Mouse (Mus musculus): ENCODE results near the gene Adamts20.
A peak's percentile ranks its signal among the peaks of the same experiment; 100 is the strongest.
"Not testable (repeated sequence)": the region's sequence is repeated elsewhere in the genome, so short reads cannot be mapped to it uniquely, and the experiment has no call there.

The Adamts20 gene

DNA sequence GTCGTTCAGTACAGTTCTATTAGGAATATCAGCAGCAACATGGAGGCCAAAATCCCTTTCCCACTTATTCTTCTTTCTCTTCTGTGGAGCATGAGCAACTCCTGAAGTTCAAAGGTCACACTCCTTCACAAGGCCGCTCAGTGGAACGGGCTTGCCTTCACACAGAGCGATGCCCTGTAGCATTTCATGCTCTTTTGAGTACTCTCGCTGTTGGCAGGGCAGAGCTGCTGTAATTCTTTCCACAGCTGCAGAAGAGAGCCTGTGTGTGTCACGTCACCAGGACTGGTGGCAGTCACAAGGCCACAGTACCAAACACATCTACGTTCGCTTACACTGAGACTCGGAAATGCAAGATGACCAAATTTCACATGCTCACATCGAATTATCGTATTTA lies 21.2 kb downstream of the Adamts20 start:
- no peak for DNase-seq

DNA sequence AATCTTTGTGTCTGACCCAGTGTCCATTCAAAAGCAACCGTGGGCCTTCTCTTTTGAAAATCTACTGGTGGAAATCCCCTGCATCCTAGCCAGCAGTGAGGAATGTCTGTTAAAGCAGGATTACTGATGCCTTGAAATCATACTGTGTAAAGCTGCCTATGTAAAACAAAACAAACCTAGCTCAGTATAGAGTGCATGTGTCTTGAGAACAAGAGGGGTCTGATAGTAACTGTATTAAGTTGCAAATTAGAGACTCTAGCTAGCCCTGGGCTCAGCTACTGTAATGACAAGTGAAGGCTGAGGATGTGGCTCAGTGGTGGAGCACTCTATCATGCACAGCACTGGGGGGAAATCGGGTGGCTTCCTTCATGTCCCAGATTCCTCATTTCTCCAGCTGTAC lies 22.2 kb downstream of the Adamts20 start:
- no peak for DNase-seq

DNA sequence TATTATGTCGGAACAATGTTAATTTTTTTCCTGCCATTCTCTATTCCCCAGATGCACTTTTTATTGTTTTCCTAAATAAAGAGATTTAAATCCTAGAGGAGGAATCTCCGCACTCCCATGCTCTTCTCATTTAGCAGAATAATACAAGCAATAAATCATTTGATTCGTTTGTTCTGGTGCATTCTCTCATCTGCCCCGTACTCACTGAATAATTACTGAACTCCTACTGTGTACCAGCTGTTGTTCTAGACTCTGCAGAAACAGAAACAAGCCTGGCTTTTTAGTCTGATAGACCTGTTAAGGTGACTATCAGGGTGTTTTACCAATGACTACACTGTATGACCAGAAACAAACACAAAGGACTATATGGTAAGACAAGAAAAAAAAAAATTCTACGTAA lies 29.7 kb downstream of the Adamts20 start:
- no peak for DNase-seq

DNA sequence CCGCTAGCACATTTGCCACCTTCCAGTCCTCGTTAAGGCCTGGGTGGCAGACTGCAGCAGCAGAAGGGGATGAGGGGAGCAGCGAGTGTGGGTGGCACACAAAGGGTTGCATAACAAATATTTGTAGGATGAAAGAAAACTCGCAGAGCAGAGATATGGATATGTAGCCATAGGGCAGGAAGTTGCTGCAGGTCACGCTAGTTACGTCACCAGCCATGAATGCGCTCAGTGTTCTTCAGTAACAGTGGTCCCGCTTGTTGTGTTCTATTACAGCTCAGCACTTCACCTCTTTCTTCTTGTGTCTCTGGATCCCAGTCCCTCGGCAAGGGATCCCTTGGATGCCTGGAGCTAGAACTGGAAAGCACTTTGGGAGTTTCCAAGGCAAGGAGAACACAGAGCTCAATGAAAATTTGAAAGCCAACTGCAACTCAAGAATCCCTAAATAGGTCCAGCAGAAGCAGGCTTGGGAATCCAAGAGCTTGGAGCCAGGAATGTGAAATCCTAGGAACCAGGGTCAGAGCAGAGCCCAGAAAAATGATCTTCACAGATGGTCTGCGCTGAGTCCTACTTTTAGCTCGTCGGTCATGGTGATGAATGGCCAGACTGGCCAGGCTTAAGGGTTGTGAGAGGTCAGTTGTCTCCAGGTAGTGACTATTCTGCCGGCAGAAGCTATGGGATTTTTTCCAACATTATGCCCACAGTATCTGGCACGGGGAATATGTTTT lies 34.4 kb downstream of the Adamts20 start:
- DNase-seq: peak in 1 of 2 experiments; percentile 2

DNA sequence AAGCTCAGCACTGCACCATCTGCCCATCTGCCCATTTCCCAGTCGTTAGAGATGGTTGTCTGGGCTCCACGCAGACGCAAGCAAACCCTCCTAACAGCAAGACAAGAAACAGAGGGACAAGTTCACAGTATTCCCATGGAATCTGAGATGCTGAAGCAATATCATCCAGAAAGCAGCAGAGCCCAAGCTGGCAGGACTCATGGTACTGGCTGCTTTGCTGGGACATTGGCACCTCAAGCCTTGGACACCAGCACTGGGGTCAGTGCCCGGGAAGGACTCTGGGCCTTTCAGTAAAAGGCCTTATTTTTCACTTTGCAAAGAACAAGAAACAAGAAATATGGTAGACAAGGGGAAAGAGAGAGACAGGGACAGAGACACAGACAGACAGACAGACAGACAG lies 36.5 kb downstream of the Adamts20 start:
- peak in 1 of 2 experiments; percentile 5 for DNase-seq

DNA sequence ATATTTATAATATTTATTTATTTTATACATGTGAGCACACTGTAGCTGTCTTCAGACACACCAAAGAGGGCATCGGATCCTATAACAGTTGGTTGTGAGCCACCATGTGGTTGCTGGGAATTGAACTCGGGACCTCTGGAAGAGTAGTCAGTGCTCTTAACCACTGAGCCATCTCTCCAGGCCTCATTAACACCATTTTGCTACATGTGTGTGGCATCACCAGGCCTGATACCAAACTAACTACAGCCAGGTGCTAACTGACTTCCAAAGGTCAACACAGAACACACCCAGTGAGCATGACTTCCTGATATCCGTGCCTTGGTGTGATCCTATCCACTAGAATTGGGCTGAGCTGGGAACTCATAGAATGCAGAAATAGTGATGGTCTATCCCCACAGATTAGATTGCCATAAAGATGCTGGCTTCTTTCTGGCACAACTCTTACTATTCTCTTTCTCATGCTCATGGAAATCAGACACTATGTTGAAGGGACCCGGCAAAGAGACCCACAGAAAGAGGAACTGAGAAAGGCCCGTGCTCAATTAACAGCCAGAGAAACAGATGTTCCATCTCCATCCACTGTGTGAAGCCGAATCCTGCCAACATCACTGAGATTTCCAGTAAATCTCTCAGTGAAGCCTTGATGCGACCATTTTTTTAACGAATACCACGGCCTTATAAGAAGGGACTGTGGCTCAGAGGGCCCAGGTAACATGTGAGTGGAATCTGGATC lies 37.6 kb downstream of the Adamts20 start:
- no peak for DNase-seq

DNA sequence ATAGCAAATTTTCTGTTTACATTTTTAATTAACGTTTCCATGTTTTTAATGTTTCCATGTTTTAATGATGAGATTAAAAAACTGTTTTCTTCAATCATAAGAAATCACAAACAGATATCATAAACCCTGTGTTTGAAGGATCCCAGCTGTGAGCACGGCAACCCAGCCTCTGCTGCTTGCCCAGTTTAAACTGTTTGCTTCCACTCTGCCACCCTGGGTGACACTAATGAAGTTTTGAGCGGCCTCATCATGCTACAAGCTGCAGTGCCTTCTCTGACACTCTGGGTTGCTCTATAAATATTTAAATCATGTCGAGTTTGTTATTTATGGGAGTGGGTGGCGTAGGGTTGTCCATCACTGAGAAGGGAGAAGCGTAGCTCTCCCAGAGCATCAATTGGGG lies 44.7 kb downstream of the Adamts20 start:
- DNase-seq: no peak

DNA sequence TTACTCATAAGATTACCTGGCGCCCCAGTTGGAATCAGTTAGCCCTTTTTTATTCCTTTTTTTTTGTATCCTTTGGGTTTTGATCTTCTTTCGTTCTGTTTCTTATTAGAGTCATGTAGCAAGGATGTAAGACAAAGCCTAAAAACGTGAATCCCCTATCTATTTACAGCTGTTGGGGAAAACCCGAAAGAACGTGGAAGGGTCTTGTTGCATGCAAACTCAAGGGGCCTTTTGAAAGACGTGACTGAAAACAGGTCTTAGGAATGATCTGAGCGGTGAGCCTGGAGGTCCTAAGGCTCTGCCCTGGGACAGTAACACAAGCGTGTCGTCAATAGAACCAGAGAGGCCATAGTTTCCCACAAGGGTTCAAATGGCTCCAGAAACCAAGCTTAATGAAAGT lies 46.1 kb downstream of the Adamts20 start:
- DNase-seq: no peak

DNA sequence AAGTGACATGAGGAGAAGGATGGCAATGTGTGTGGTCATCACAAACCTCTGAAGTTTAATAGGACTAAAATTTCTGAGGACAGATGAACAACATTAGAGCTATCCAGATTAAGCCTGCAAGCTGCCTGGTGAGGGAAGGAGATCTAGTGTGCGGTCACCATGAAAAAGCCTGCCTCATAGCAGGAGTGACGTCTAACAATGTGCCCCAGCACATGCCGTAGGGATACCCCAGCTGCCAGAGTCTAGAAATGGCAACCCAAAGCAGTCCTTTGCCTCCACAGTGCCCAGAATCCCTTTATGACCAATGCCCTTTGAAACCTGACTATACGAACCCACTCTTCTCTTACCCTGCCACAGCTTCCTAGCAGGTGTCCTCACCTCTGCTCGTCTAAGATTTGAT lies 46.8 kb downstream of the Adamts20 start:
- no peak for DNase-seq

DNA sequence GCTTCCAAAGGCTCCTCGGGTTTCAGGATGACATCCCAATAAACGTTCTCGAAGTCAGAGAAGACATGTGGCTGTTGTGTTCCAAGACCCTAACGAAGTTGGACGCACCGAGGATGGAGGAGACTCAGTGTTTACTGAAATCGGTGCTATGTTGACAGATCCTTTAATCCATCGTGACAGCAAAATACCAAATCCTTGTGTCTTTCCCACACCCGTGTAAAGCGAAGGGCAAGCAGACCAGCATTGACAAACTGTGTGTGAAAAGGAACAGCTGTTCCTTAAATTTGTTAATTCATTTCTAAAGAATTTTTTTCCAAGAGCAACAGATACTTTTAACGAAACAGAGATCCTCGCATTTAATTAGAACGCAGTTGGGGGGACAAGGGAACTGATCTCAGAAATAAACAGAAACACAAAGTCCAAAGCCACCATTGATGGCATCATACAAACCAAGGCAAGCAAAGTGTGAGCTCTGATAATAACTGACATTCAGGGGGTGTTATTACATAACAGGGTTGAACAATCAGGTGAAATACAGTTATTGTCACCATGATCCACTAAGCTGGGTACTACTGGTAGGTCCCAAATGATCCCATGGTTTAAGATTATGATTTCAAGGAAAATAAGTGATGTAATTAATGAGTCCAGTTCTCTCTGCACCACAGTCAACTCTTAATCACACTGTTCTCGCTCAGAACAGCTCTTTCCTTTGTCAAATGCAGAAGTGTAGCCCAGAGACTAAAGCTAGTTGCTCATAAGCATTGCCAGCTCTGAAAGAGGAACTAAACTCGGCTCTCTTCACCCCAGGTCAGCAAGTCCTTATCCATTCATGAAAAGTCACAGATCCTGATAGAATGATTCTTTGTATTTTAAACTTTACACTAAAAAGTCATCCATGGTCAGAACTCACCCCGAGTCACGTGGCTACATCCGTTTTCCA lies 47.7 kb downstream of the Adamts20 start:
- DNase-seq: no peak

DNA sequence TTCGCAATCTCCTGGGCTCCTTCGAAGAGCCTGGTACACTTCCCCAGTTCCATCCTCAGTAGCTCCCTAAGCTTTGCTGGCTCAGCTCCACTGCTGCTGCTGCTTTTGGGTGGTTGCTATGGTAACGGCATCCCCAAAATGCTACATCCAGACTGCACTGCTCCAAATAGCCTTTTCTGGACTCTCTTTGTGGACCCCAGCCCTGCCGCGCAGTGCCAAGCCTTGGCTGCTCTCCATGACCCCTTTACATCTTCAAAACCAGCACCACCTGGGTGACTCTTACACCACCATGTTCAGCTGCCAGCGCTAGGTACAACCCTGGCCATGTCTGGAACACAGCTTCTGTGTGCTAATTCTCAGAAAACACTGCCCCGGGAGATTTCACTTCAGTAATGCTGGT lies 55.4 kb downstream of the Adamts20 start:
- DNase-seq: no peak

DNA sequence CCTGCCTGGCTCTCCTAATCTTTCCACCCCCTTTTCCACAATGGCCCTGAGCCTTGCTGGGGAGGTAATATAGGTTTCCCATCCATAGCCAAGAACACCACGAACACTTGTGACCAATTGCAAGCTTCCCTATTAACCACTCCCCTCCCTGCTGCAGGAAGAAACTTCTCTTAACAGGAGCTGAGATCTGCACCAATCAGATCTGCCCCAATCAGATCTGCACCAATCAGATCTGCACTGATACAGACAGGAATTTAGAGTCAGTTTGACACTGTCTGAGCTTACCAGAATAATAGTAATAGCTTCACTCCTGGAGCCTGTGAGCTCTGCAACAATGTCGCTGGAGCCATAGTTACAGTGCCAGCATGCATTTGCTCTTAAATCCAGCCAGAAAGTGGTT lies 58.9 kb downstream of the Adamts20 start:
- no peak for DNase-seq

DNA sequence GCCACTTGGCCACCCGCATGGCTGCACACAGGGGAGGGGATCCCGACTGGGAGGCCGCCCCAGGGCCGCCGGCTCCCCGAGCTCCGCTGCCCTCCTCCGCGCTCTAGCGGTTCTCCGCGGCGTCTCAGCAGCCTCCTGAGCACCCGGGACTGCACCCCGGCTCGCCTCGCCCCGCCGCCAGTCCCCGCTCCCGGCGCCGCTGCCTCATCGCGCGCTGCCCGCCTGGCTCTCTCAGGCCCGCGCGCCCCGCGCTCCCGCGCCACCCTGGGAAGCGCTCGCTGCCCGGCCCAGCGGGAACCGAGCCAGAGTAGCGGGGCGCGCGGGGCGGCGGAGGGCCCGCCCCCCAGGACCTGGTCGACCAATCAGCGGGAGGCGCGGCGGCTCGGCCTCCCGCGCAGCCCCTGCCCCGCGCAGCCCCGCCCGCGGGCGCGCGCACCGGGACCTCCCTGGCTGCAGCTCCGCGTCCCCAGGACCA lies 61.1 kb downstream of the Adamts20 start:
- peak; percentile 13 to 62 for DNase-seq

DNA sequence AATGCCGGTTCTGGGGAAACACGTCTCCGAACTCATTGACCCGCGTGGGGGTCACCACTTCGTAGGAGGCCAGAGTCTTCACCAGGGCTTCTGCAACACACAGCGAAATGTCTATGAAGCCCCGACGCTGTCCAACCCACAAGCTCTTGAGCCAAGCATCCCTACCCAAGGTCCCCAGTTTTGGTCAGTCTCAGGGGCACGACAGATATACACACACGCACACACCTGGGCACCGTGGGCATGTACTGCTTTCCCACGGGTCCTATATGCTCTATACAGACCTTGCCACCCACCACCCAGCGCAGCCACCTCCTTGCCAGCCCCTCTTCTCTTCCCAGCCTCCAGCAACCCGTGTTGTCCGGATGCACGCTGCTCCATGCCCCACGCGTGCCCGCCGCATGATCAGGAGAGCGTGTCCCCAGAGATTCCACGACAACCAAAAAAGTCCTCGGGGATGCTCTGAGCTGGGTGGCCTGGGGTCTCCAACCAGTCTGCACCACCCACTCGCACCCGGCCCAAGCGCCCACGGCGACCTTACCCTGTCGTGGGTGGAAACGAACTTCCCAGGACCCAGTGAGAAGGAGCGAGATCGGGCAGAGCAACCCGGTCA lies 61.7 kb downstream of the Adamts20 start:
- DNase-seq: no peak

DNA sequence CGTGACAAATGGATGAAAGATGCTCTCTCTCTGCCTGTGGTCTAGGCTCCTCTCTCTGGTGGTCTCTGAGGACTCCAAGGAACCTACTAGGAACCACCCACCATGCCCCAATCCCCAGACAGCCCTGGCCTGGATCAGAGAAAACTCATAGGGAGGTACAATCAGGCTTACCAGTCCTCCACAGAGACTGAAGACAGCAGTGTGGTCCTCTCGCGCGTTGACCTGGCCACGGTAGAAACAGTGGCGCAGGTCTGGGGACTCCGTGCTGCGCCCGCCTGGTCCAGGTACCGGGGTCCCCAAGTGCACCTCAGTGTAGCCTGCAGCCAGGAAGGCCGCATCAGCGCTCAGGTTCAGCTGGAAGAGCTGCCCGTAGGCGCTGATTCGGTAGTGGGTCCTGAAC lies 62.2 kb downstream of the Adamts20 start:
- no peak for DNase-seq

DNA sequence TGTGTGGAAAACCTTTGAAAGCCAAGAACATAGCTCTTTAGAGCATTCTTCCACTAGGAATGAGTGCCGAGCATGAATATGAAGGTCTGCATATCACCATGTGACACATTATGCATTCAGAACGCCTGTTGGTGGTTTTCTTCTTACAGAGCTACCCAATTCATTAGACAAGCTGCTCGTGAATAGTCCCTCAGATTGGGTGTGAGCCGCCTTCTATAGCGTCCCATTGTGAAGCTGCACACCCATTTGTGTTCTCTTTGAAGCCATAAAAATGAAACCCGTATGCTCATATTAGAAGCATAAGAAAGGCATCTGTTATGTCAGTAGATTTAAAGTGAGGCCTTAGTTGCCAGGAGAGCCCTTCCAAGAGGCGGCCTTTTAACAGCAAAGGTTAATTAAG lies 72.5 kb downstream of the Adamts20 start:
- no peak for DNase-seq

DNA sequence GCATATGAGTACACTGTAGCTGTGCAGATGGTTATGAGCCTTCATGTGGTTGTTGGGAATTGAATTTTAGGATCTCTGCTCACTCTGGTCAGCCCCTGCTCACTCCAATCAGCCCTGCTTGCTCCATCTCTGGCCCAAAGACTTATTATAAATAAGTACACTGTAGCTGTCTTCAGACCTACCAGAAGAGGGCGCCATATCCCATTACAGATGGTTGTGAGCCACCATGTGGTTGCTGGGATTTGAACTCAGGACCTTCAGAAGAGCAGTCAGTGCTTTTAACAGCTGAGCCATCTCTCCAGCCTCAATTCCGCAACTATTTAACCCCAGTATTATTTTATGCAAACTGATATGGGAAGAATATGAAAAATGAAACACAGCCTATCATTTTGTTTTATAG lies 75.1 kb downstream of the Adamts20 start:
- DNase-seq: not testable (repeated sequence)

DNA sequence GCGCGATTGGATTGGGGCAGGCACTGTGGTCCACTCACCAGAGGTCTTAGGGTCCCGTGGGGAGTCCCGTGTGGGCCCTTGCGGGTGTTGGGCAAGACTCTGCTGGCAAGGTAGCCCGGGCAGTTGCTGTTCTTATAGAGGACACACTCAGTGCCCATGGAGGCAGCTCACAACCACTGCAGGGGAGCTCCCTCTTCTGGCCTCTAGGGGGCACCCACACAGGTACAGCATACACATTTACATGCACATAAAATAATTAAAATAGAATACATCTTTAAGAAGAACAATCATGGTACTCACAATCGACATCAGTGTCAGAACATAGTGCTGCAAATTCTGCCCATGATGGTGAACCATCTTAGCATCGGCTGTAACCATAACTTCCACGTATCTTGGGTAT lies 85.8 kb downstream of the Adamts20 start:
- no peak for DNase-seq

DNA sequence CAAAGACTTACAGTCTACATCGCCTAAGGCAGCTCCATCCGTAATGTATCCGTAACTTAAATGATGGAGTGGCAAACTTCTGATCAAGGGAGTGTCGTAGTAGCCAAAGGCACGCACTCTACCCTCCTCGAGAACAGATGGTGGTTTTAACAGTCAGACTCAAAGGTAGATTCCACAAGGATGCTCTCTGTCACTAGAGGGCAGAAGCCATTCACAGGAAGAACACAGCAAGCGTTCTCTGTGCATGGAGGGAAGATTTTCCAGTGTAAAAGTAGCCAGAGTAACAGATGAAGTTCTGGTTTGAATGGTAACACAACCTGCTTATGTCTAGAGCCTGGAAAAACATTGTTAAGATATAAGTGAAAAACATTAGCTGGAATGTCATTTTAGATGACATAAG lies 92.7 kb downstream of the Adamts20 start:
- no peak for DNase-seq

DNA sequence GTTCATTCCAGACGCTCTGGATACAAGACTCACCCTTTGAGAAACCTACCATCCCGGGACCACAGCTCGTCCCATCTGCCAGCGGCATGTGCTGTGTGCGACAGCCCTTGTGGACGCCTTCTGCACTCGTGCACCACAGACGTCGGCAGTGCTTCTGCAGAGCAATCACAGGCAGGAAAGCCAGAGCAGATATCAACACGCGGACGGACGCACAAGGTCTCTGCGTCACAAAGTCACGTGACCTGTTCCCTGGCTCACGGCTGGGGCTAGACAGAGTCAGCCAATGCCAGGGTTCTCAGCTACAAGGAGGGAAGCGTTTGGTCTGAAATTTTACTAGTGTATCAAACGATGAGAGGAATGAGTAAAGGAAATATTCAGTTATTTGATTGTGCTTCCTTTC lies 116.2 kb downstream of the Adamts20 start:
- DNase-seq: no peak

DNA sequence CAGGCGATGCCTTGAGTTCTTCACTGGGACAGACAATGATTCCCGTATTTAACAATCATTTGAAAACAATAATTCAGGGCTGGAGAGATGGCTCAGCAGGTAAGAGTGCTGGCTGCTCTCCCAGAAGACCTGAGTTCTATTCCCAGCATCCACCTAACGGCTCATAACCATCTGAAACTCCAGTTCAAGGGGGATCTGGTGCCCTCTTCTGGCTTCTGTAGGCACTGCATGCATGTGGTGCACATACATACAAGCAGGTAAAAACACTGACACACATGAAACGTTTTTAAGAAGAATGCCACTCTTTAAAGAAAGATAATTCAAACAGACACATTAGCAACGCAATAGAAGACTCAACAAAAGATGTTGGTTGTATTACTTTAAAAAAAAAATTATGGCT lies 120.9 kb downstream of the Adamts20 start:
- DNase-seq: no peak

DNA sequence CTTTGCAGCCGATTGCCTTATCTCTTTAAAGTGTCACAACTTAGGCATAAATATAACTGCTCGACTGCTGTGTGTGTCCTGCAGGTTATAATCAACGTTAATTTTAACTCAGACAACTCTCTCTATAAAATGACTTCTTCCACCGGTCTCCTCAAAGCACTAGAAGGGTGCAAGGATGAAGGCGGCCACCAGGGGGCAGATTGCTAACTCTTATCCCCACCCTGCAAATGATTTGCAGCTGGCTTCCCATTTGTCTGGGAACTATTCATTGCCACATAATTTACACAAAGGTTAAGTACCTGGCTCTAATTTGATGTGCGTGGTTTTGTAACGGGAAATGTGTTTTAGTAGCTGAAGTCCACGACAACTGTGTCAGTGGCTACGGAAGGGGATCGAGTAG lies 122.9 kb downstream of the Adamts20 start:
- DNase-seq: peak; percentile 38 to 61

DNA sequence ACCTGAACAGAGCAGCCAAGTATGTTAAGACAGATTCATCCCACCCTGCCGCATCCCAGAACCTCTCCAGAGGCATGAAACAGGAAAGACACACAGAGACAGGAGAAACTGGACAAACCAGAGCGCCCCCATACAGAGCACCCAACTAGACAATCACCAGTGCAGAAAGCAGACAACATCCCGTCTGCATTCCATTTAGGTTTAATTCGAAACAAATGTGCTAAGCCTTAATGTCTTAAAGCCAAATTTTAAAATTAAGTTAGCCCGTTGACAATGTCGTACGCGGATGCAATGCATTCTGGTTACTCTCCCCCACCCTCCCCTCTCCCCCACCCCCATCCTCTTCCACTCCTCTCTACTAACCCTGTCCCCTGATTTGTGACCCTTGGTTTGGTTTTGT lies 126.2 kb downstream of the Adamts20 start:
- DNase-seq: no peak

Measured in cerebellum, adult 18-20 months (tissue).